Mouse (Mus musculus): ENCODE measurements at regions not wholly inside any gene's neighbourhood (a gene's known extent, or its start where the extent isn't known, plus 50 kb on each side); places are given as distances from the start of the nearest gene placed in this dataset.

- no peaks in the 10 kb centered on the region for H3K36me3 ChIP-seq (ENCODE audit: control insufficient read depth, insufficient read depth, low read length)
- TF ChIP-seq CTCF (IDR thresholded peaks at IDR 0.05; ENCODE audit: borderline replicate concordance, control insufficient read depth, extremely low read depth, insufficient read depth, low read length, poor library complexity) (no peak), POLR2A (IDR thresholded peaks at IDR 0.05; ENCODE audit: control insufficient read depth, extremely low read depth, insufficient read depth, low read length, poor library complexity) (no peak)
- no peak for DNase-seq
- H3K4me1 ChIP-seq (replicated peaks; ENCODE audit: control insufficient read depth, insufficient read depth, low read length) = no peaks in the 10 kb centered on the region
- no peaks in the 10 kb centered on the region for H3K27me3 ChIP-seq (ENCODE audit: control insufficient read depth, insufficient read depth, low read length)
- 79% methylated on average over 2 of the region's 2 CpGs for WGBS
- H3K4me3 ChIP-seq (ENCODE audit: control insufficient read depth, insufficient read depth, low read length) = no peak overlapping the region
- no peak overlapping the region for H3K27ac ChIP-seq (ENCODE audit: control insufficient read depth, insufficient read depth, low read length)
These were observed 631.8 kb upstream of the Gm21961 start for GRCm38 (mm10) chr15:65646470-65646869.

GRCm38 (mm10) chr15:65639484-65639883 lies 624.8 kb upstream of the Gm21961 start:
- Histone ChIP-seq H3K27me3 (ENCODE audit: control insufficient read depth, insufficient read depth, low read length) (no peaks in the 10 kb centered on the region), H3K4me1 (replicated peaks; ENCODE audit: control insufficient read depth, insufficient read depth, low read length) (no peaks in the 10 kb centered on the region), H3K27ac (ENCODE audit: control insufficient read depth, insufficient read depth, low read length) (no peak overlapping the region), H3K36me3 (ENCODE audit: control insufficient read depth, insufficient read depth, low read length) (no peaks in the 10 kb centered on the region), H3K4me3 (ENCODE audit: control insufficient read depth, insufficient read depth, low read length) (no peak overlapping the region)
- no peak for DNase-seq
- TF ChIP-seq CTCF (IDR thresholded peaks at IDR 0.05; ENCODE audit: borderline replicate concordance, control insufficient read depth, extremely low read depth, insufficient read depth, low read length, poor library complexity) = no peak
- TF ChIP-seq POLR2A (IDR thresholded peaks at IDR 0.05; ENCODE audit: control insufficient read depth, extremely low read depth, insufficient read depth, low read length, poor library complexity) = no peak
- WGBS = 10% methylated on average over 2 of the region's 2 CpGs

- 48% methylated on average over 6 of the region's 6 CpGs for WGBS
- peak; percentile 1 for DNase-seq
- H3K36me3 ChIP-seq (ENCODE audit: control insufficient read depth, insufficient read depth, low read length) = no peaks in the 10 kb centered on the region
- H3K27ac ChIP-seq (ENCODE audit: control insufficient read depth, insufficient read depth, low read length) = no peak overlapping the region
- TF ChIP-seq CTCF (IDR thresholded peaks at IDR 0.05; ENCODE audit: borderline replicate concordance, control insufficient read depth, extremely low read depth, insufficient read depth, low read length, poor library complexity) (no peak), POLR2A (IDR thresholded peaks at IDR 0.05; ENCODE audit: control insufficient read depth, extremely low read depth, insufficient read depth, low read length, poor library complexity) (no peak)
- no peaks in the 10 kb centered on the region for H3K27me3 ChIP-seq (ENCODE audit: control insufficient read depth, insufficient read depth, low read length)
- no peak overlapping the region for H3K4me3 ChIP-seq (ENCODE audit: control insufficient read depth, insufficient read depth, low read length)
- no peaks in the 10 kb centered on the region for H3K4me1 ChIP-seq (replicated peaks; ENCODE audit: control insufficient read depth, insufficient read depth, low read length)
These were observed 622.9 kb upstream of the Gm21961 start for GRCm38 (mm10) chr15:65637520-65638184.

GRCm38 (mm10) chr15:65632440-65632839 lies 617.7 kb upstream of the Gm21961 start:
- TF ChIP-seq POLR2A (IDR thresholded peaks at IDR 0.05; ENCODE audit: control insufficient read depth, extremely low read depth, insufficient read depth, low read length, poor library complexity) = no peak
- no peak for TF ChIP-seq CTCF (IDR thresholded peaks at IDR 0.05; ENCODE audit: borderline replicate concordance, control insufficient read depth, extremely low read depth, insufficient read depth, low read length, poor library complexity)
- H3K4me1 ChIP-seq (replicated peaks; ENCODE audit: control insufficient read depth, insufficient read depth, low read length) = no peaks in the 10 kb centered on the region
- no peaks in the 10 kb centered on the region for H3K27me3 ChIP-seq (ENCODE audit: control insufficient read depth, insufficient read depth, low read length)
- WGBS = 88% methylated on average over 5 of the region's 5 CpGs
- no peak overlapping the region for H3K4me3 ChIP-seq (ENCODE audit: control insufficient read depth, insufficient read depth, low read length)
- H3K36me3 ChIP-seq (ENCODE audit: control insufficient read depth, insufficient read depth, low read length) = no peaks in the 10 kb centered on the region
- DNase-seq = no peak
- no peak overlapping the region for H3K27ac ChIP-seq (ENCODE audit: control insufficient read depth, insufficient read depth, low read length)

GRCm38 (mm10) chr15:65630476-65630875 lies 615.8 kb upstream of the Gm21961 start:
- no peak for DNase-seq
- 81% methylated on average over 1 of the region's 1 CpGs for WGBS
- Histone ChIP-seq H3K4me3 (ENCODE audit: control insufficient read depth, insufficient read depth, low read length) (no peak overlapping the region), H3K4me1 (replicated peaks; ENCODE audit: control insufficient read depth, insufficient read depth, low read length) (no peaks in the 10 kb centered on the region), H3K36me3 (ENCODE audit: control insufficient read depth, insufficient read depth, low read length) (no peaks in the 10 kb centered on the region), H3K27ac (ENCODE audit: control insufficient read depth, insufficient read depth, low read length) (no peak overlapping the region), H3K27me3 (ENCODE audit: control insufficient read depth, insufficient read depth, low read length) (no peaks in the 10 kb centered on the region)
- TF ChIP-seq CTCF (IDR thresholded peaks at IDR 0.05; ENCODE audit: borderline replicate concordance, control insufficient read depth, extremely low read depth, insufficient read depth, low read length, poor library complexity) (no peak), POLR2A (IDR thresholded peaks at IDR 0.05; ENCODE audit: control insufficient read depth, extremely low read depth, insufficient read depth, low read length, poor library complexity) (no peak)

- WGBS = 82% methylated on average over 2 of the region's 2 CpGs
- no peak for DNase-seq
- Histone ChIP-seq H3K27me3 (ENCODE audit: control insufficient read depth, insufficient read depth, low read length) (no peaks in the 10 kb centered on the region), H3K36me3 (ENCODE audit: control insufficient read depth, insufficient read depth, low read length) (no peaks in the 10 kb centered on the region), H3K4me1 (replicated peaks; ENCODE audit: control insufficient read depth, insufficient read depth, low read length) (no peaks in the 10 kb centered on the region), H3K4me3 (ENCODE audit: control insufficient read depth, insufficient read depth, low read length) (no peak overlapping the region), H3K27ac (ENCODE audit: control insufficient read depth, insufficient read depth, low read length) (no peak overlapping the region)
- TF ChIP-seq CTCF (IDR thresholded peaks at IDR 0.05; ENCODE audit: borderline replicate concordance, control insufficient read depth, extremely low read depth, insufficient read depth, low read length, poor library complexity) (no peak), POLR2A (IDR thresholded peaks at IDR 0.05; ENCODE audit: control insufficient read depth, extremely low read depth, insufficient read depth, low read length, poor library complexity) (no peak)
These were observed 578.2 kb upstream of the Gm21961 start for GRCm38 (mm10) chr15:65592718-65593477.
